Mouse (Mus musculus) heart, postnatal 0 days (tissue): ENCODE measurements at regions not wholly inside any gene's neighbourhood (a gene's known extent, or its start where the extent isn't known, plus 50 kb on each side); places are given as distances from the start of the nearest gene placed in this dataset. TPM values are rescaled to one million over a fixed set of nuclear protein-coding genes. Genes with fewer than 3 reads are reported as not detected.

Experiments
- ATAC-seq: fragments of 200-750 bp; cut with Nextera tagmentation; 2 replicates; pipeline ENCODE4 v1.8.0; 2017; ENCODE audit warnings: low read depth, moderate number of reproducible peaks, moderate library complexity; ENCODE audit not compliant: insufficient read depth
- DNase-seq: peaks from one replicate; pipeline ENCODE4 v3.0.0-alpha.2; 2016; ENCODE audit warnings: low spot score
- H3K27ac ChIP-seq: fragments of 300-500 bp; sonication (generic); 2 replicates; pipeline ENCODE4 v1.5.1; 2014; ENCODE audit warnings: low read depth, mild to moderate bottlenecking
- H3K27me3 ChIP-seq: fragments of 300-500 bp; sonication (generic); 2 replicates; pipeline ENCODE4 v1.6.1; 2014; ENCODE audit warnings: low read length, mixed read lengths; ENCODE audit not compliant: control insufficient read depth, insufficient read depth
- H3K36me3 ChIP-seq: fragments of 300-500 bp; sonication (generic); replicated peaks from 2 replicates; pipeline ENCODE4 v1.6.1; 2014; ENCODE audit warnings: low read length, mixed read lengths; ENCODE audit not compliant: control insufficient read depth, insufficient read depth
- H3K4me1 ChIP-seq: fragments of 300-500 bp; sonication (generic); 2 replicates; pipeline ENCODE4 v1.6.1; 2014; ENCODE audit warnings: antibody characterized with exemption; ENCODE audit not compliant: control insufficient read depth, insufficient read depth
- H3K4me2 ChIP-seq: fragments of 300-500 bp; sonication (generic); 2 replicates; pipeline ENCODE4 v1.6.1; 2014; ENCODE audit warnings: low read depth, mild to moderate bottlenecking, low read length, moderate library complexity
- H3K4me3 ChIP-seq: fragments of 300-500 bp; sonication (generic); 2 replicates; pipeline ENCODE4 v1.5.1; 2014; ENCODE audit warnings: low read depth, low read length
- H3K9ac ChIP-seq: fragments of 300-500 bp; sonication (generic); replicated peaks from 2 replicates; pipeline ENCODE4 v1.6.1; 2014; ENCODE audit warnings: low read depth, low read length, mixed read lengths
- H3K9me3 ChIP-seq: fragments of 300-500 bp; sonication (generic); replicated peaks from 2 replicates; pipeline ENCODE4 v1.6.1; 2016; ENCODE audit warnings: low read length; ENCODE audit not compliant: control insufficient read depth
- CTCF ChIP-seq: IDR thresholded peaks from 2 replicates; pipeline ENCODE4 v1.5.1; 2016; ENCODE audit warnings: antibody characterized with exemption, control low read depth, low read depth
- EP300 ChIP-seq: IDR thresholded peaks from 2 replicates; pipeline ENCODE4 v1.6.1; 2016; ENCODE audit warnings: antibody characterized with exemption, low read depth
- WGBS: fragments of 180-500 bp; shearing (Covaris S2); extraction: QIAGEN DNeasy Blood & Tissue Kit; methylation state at CpG from one replicate; pipeline ENCODE4 v1.1.7; 2014; 5-methylcytosine and 5-hydroxymethylcytosine counted together
- microRNA-seq: library from miRNA; unstranded; fragments of <30 nt; microRNA quantifications from one replicate; pipeline ENCODE4, GENCODE M21; 2016

DNA sequence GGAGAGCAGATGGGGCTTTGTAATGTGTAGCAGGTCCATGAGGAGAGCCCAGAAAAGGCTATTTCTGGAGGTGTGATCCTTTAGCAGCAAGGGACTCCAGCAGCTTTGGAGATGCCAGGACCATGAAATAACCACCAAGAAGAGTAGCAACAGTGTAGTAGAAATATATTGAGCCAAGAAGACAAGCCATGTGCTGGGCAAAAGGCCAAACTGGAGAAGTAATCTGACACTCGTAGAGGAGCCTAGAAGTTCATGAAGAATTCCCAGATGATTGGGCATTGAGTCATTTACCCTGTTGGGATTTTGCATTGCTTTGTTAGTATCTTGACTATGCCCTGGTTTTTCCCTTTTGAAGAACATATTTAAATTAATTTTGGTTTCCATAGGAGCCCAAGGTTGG is 271.3 kb upstream of the Slitrk5 start:
- TF ChIP-seq CTCF (no peak), EP300 (no peak)
- ATAC-seq (peak; percentile 58), DNase-seq (peak; percentile 9)
- H3K27me3 ChIP-seq = no peaks in the 10 kb centered on the region
- no peak overlapping the region for H3K4me2 ChIP-seq
- no peak overlapping the region for H3K9ac ChIP-seq
- H3K27ac ChIP-seq = no peak overlapping the region
- no peaks in the 10 kb centered on the region for H3K36me3 ChIP-seq
- H3K4me1 ChIP-seq = no peaks in the 10 kb centered on the region
- H3K4me3 ChIP-seq = no peak overlapping the region
- WGBS = 19% methylated on average over 1 of the region's 1 CpGs
- H3K9me3 ChIP-seq = no peaks in the 10 kb centered on the region

DNA sequence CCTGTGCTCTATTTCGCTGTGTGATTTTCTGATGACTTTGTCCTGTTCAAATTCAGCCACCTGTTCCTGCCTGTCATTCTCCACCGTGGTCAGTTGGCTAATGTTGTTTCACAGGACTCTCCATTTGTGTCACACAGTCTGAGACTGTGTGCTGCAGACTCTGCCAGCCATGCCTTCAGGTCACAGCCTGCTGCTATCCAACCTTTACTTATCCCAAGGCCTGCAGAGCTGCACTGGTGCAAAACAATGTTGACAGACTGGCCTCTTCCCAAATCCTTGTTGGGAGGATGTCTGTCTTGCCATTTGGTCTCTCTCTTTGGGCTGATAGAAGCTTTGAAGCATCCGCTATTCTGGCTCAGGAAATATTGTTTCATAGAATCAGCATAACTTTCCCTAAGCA is 261.4 kb upstream of the Slitrk5 start:
- no peak for DNase-seq
- H3K27ac ChIP-seq = no peak overlapping the region
- no peaks in the 10 kb centered on the region for H3K4me1 ChIP-seq
- WGBS = 78% methylated on average over 3 of the region's 3 CpGs
- no peak overlapping the region for H3K4me2 ChIP-seq
- TF ChIP-seq EP300 (no peak), CTCF (no peak)
- no peak for ATAC-seq
- H3K36me3 ChIP-seq = no peaks in the 10 kb centered on the region
- H3K4me3 ChIP-seq = no peak overlapping the region
- no peak overlapping the region for H3K9ac ChIP-seq
- H3K9me3 ChIP-seq = no peaks in the 10 kb centered on the region
- no peaks in the 10 kb centered on the region for H3K27me3 ChIP-seq

DNA sequence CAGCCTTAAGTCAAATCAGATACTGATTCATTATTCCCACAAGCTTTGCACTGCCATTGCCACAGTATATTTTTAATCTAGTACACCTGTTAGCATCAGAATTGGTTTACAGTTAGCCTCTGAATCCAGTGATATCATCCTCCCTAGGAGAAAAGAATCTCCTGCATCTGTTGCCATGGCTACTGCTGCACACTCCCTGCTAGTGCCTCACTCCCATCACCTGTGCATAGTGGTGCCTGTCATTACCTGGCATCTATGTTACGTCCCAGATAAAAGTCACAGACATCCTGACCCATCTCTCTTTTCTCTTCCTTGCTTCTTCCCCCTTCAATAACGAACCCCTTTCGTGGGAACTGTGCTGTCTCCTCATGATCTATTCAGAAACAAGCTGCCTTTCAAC is 256.4 kb upstream of the Slitrk5 start:
- no peaks in the 10 kb centered on the region for H3K36me3 ChIP-seq
- H3K9ac ChIP-seq = no peak overlapping the region
- ATAC-seq = no peak
- no peak overlapping the region for H3K4me3 ChIP-seq
- no peak for DNase-seq
- no peaks in the 10 kb centered on the region for H3K4me1 ChIP-seq
- H3K27ac ChIP-seq = no peak overlapping the region
- no peaks in the 10 kb centered on the region for H3K9me3 ChIP-seq
- H3K4me2 ChIP-seq = no peak overlapping the region
- no peaks in the 10 kb centered on the region for H3K27me3 ChIP-seq
- WGBS = 58% methylated on average over 3 of the region's 3 CpGs
- no peak for TF ChIP-seq CTCF

DNA sequence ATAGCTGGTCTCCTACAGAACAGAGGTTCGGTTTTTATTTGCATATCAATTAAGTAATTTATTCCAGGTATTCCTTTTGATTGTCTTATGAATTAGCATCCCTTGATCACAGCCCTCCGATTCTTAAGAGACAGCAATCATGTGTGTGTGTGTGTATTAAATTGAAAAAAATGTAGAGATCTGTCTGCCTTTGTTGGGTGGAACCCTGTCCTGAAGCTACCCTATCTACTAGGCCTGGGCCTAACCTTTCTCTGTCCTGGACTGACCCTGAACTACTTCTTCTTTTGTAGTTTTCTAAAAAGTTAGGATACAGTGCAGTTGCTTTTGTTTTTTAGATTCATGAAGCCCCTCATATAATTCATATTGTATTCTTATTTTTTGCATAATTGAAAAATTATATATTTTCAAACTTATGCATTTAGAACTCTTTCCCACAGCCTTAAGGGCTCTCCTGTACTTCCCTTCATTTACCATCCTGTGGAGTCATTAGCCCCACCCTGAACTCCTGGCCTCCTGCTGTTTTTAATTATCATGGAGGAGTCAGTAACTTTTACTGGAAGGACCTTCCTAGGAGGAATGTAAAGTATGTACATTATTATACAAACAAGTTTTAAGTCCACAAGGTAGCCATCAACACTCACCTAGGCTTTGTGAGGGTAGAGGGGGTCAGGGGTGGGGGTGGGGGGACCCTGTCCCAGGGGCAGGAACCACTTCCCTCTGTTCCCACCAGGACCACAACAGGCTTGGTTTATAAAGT is 245.6 kb upstream of the Slitrk5 start:
- Histone ChIP-seq H3K27ac (no peak overlapping the region), H3K36me3 (no peaks in the 10 kb centered on the region), H3K9ac (no peak overlapping the region), H3K27me3 (no peaks in the 10 kb centered on the region), H3K4me2 (no peak overlapping the region), H3K4me1 (no peaks in the 10 kb centered on the region), H3K9me3 (no peaks in the 10 kb centered on the region), H3K4me3 (no peak overlapping the region)
- no peak for ATAC-seq
- WGBS = 86% methylated on average over 2 of the region's 2 CpGs
- TF ChIP-seq EP300 (no peak), CTCF (no peak)
- no peak for DNase-seq

Small RNA genes lying in the stretch of these regions (microRNA-seq; reads per million reads assigned to microRNA genes)
- gene Gm22802 = not detected
